Mouse (Mus musculus) spleen, adult 2 months (tissue): Measurements from ENCODE around the gene Arhgap23.

Experiments
- CTCF ChIP-seq: fragments of 200-500 bp; IDR thresholded peaks from 2 replicates; pipeline ENCODE4 v1.5.1; 2011; ENCODE audit warnings: mild to moderate bottlenecking, inconsistent platforms; ENCODE audit not compliant: insufficient read depth, insufficient read length, insufficient replicate concordance; ENCODE audit errors: extremely low read depth
- POLR2A ChIP-seq: fragments of 200-500 bp; IDR thresholded peaks from 2 replicates; pipeline ENCODE4 v1.6.1; 2011; ENCODE audit warnings: low read depth, low read length, inconsistent platforms

DNA sequence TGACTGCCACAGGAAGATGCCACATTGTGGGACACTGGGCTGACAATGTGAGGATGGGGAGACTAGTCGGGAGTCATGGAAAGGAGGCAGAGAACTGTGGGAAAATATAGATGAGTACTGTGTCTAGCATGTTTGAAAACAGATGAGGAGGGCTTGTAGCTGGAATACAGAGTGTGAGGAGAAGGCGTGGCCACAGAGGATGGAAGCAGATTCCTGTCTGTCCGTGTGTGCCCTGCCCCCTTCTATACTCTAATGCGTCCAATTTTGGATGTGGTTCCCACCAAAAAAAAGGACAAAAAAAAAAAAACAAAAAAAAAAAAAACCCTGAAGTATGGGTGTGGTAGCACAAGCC lies 13.4 kb downstream of the Arhgap23 start:
- no peak for TF ChIP-seq CTCF
- no peak for TF ChIP-seq POLR2A
